Mouse (Mus musculus) neural tube, embryonic 13.5 days (tissue): ENCODE data around the gene Vmn1r17. TPM values are rescaled to one million over a fixed set of nuclear protein-coding genes. Genes with fewer than 3 reads are reported as not detected.
"Not testable (repeated sequence)": the region's sequence is repeated elsewhere in the genome, so short reads cannot be mapped to it uniquely, and the experiment has no call there.

Experiments used
- ATAC-seq: fragments of 200-750 bp; cut with Nextera tagmentation; 2 replicates; pipeline ENCODE4 v1.8.0; 2017; ENCODE audit warnings: low read depth, mild to moderate bottlenecking, moderate TSS enrichment, moderate library complexity
- H3K27ac ChIP-seq: fragments of 300-500 bp; sonication (generic); replicated peaks from 2 replicates; pipeline ENCODE4 v1.5.1; 2015; ENCODE audit warnings: moderate library complexity, mild to moderate bottlenecking, inconsistent platforms
- H3K27me3 ChIP-seq: fragments of 300-500 bp; sonication (generic); 2 replicates; pipeline ENCODE4 v1.6.1; 2015; ENCODE audit warnings: mild to moderate bottlenecking, inconsistent platforms
- H3K36me3 ChIP-seq: fragments of 300-500 bp; sonication (generic); 2 replicates; pipeline ENCODE4 v1.6.1; 2015; ENCODE audit warnings: mild to moderate bottlenecking, inconsistent platforms
- H3K4me1 ChIP-seq: fragments of 300-500 bp; sonication (generic); replicated peaks from 2 replicates; pipeline ENCODE4 v1.6.1; 2015; ENCODE audit warnings: inconsistent platforms
- H3K4me2 ChIP-seq: fragments of 300-500 bp; sonication (generic); 2 replicates; pipeline ENCODE4 v1.6.1; 2015; ENCODE audit warnings: inconsistent platforms, mild to moderate bottlenecking, moderate library complexity
- H3K4me3 ChIP-seq: fragments of 300-500 bp; sonication (generic); 2 replicates; pipeline ENCODE4 v1.5.1; 2015; ENCODE audit warnings: mild to moderate bottlenecking, inconsistent platforms
- H3K9ac ChIP-seq: fragments of 300-500 bp; sonication (generic); 2 replicates; pipeline ENCODE4 v1.6.1; 2015; ENCODE audit warnings: moderate library complexity, mild to moderate bottlenecking, inconsistent platforms
- H3K9me3 ChIP-seq: fragments of 300-500 bp; sonication (generic); 2 replicates; pipeline ENCODE4 v1.6.1; 2016; ENCODE audit warnings: inconsistent platforms
- WGBS: fragments of 180-500 bp; shearing (Covaris S2); methylation state at CpG from one replicate; pipeline ENCODE4 v1.1.7; 2015; 5-methylcytosine and 5-hydroxymethylcytosine counted together
- polyA plus RNA-seq: library from polyadenylated mRNA; unstranded; fragments of >200 nt; fragmentation: Nextera tagmentation; extraction: Ambion mirVana; gene quantifications from 2 replicates; pipeline ENCODE4 v1.2.1, GENCODE M21; 2015

The Vmn1r17 gene
- not detected in 2 replicates for polyA plus RNA-seq

DNA sequence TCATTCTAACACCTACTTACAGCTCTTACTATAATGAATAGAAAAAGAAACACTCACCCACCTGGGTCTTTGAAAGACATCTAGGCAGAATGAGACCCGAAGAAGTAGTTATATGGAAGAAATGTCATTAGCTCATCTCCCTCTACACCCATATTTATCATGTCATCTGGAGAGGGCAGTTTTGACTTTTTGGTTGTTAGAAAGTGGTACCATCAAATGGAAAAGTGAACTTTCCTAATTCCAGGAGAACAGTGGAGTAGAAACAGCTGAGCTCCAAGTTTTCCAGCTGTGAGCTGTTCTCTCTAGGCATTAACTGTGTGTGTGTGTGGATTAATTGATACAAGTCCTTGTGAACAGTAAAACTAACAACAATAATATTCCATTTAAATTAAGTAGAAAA lies at the start of gene Vmn1r17:
Vmn1r17 (minus strand) TSS at position 101 of the 400 bp plus-strand sequence.
- Histone ChIP-seq H3K9ac (no peak within 1 kb of the TSS), H3K4me2 (no peak within 1 kb of the TSS), H3K36me3 (no peaks in the 10 kb centered on the region), H3K27me3 (no peaks in the 10 kb centered on the region), H3K27ac (no peak within 1 kb of the TSS), H3K4me3 (no peak within 1 kb of the TSS), H3K4me1 (no peaks in the 10 kb centered on the region), H3K9me3 (no peaks in the 10 kb centered on the region)
- 91% methylated on average over 1 of the region's 1 CpGs for WGBS
- ATAC-seq = no peak

DNA sequence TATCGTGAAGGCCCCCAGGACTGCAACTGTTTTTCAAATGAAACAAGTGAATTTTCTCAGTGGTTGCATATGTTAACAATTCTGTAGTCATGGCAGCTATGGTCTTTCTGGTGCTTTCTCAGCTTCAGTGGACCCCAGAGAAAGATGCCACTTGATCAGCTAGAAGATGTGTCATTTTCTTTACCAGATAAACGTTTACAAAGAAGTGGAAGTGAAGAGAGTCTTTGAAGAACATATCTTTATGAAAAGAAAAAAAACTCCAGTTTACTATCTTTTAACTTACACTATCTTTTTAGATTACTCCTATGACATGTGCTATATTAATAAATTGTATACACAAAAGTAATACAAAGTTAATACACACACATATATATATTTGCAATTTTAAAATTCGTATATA lies 40.0 kb upstream of the Vmn1r17 start, which contains the start of gene Vmn1r19:
Vmn1r19 (plus strand) TSS at position 301 of the 400 bp plus-strand sequence.
- H3K4me1 ChIP-seq, H3K27me3 ChIP-seq, H3K9me3 ChIP-seq, H3K36me3 ChIP-seq, ATAC-seq, H3K4me2 ChIP-seq, H3K4me3 ChIP-seq, H3K27ac ChIP-seq, H3K9ac ChIP-seq: not testable (repeated sequence)
- 73% methylated on average over 3 of the region's 3 CpGs for WGBS

DNA sequence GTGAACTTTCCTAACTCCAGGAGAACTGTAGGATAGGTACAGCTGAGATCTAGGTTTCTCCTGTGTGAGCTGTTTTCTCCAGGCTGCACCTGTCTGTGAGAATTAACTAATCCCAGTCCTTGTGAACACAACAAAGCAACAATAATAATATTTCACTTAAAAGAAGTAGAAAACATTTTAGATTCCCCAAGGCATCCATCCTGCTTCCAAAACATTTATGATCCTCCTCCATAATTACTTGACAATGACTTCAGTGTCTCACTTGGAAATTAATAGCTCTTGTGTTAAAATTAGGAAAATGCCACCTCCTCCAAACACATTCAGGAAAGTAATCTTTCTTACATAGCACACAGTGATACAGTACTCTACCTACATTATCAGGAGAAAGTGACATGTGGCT lies 32.2 kb upstream of the Vmn1r17 start, which contains the start of gene Vmn1r18:
Vmn1r18 (minus strand) TSS at position 101 of the 400 bp plus-strand sequence.
- Histone ChIP-seq H3K27ac (no peak within 1 kb of the TSS), H3K4me2 (no peak within 1 kb of the TSS), H3K36me3 (no peaks in the 10 kb centered on the region), H3K4me3 (no peak within 1 kb of the TSS), H3K27me3 (no peaks in the 10 kb centered on the region), H3K4me1 (no peaks in the 10 kb centered on the region), H3K9me3 (no peaks in the 10 kb centered on the region), H3K9ac (no peak within 1 kb of the TSS)
- ATAC-seq = no peak

DNA sequence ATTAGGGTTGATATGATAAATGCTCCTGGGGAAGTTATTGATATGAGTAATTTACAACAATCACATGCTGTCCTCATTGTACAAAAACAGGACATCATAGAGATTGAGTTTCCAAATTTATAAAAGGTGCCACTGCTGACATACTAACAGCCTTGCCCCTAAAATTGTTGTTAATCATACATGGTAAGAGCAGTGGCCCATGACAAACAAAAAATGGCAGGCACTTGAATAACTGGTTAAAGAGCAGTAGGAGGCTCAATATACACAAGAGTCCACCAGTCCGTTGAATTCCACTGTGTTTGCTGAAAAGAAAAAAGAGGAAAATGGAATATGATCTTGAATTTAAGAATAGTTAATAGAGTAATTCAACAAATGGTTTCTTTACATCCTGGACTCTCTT lies 4.0 kb upstream of the Vmn1r17 start:
- H3K36me3 ChIP-seq = no peaks in the 10 kb centered on the region
- no peak overlapping the region for H3K4me2 ChIP-seq
- no peak overlapping the region for H3K9ac ChIP-seq
- no peaks in the 10 kb centered on the region for H3K27me3 ChIP-seq
- ATAC-seq = no peak
- H3K9me3 ChIP-seq = no peaks in the 10 kb centered on the region
- 92% methylated on average over 1 of the region's 1 CpGs for WGBS
- no peak overlapping the region for H3K4me3 ChIP-seq
- no peak overlapping the region for H3K27ac ChIP-seq
- H3K4me1 ChIP-seq = no peaks in the 10 kb centered on the region

DNA sequence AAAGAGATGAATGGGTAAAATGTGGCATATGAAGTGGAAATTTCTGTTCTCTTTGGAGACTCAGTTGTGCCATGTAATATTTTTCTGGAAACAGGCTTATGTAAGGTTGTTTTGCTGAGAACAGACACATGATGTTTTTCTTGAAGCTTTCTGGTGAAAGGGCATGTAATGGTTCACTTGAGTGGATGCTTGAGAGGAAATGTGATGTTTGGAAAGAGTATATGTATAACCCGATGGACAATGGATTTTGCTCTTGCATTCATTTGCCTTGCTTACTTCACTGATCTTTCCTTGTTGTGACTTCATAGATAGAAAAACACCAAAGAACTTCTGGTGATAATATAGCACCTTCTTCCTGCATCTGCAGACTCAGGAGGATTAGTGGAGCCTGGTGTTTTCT lies 2.3 kb upstream of the Vmn1r17 start:
- 90% methylated on average over 1 of the region's 1 CpGs for WGBS
- not testable (repeated sequence) for H3K4me1 ChIP-seq, H3K36me3 ChIP-seq, H3K4me2 ChIP-seq, H3K9ac ChIP-seq, H3K4me3 ChIP-seq, H3K9me3 ChIP-seq, H3K27ac ChIP-seq, ATAC-seq, H3K27me3 ChIP-seq

DNA sequence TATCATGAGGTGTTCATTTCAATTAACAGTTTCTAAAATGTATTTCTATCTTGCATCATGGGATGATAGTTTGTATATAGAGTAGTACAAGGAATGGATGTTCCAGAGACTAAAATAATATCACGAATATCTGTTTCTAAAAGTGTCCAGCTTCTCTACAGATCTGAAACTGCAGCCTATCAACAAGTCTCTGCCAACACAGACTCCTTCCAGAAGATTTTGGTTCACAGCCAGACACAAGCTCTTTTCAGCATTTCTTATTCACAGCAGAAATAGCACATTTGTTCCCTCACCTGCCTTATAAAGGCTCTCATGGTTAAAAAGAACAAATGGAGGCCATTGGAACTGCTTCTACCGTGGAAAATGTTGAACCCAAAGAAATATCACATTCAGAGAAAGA lies 6.7 kb downstream of the Vmn1r17 start:
- no peaks in the 10 kb centered on the region for H3K9me3 ChIP-seq
- H3K4me3 ChIP-seq = no peak overlapping the region
- 79% methylated on average over 2 of the region's 2 CpGs for WGBS
- no peaks in the 10 kb centered on the region for H3K27me3 ChIP-seq
- no peak for ATAC-seq
- H3K36me3 ChIP-seq = no peaks in the 10 kb centered on the region
- no peak overlapping the region for H3K4me2 ChIP-seq
- no peaks in the 10 kb centered on the region for H3K4me1 ChIP-seq
- no peak overlapping the region for H3K27ac ChIP-seq
- H3K9ac ChIP-seq = no peak overlapping the region

DNA sequence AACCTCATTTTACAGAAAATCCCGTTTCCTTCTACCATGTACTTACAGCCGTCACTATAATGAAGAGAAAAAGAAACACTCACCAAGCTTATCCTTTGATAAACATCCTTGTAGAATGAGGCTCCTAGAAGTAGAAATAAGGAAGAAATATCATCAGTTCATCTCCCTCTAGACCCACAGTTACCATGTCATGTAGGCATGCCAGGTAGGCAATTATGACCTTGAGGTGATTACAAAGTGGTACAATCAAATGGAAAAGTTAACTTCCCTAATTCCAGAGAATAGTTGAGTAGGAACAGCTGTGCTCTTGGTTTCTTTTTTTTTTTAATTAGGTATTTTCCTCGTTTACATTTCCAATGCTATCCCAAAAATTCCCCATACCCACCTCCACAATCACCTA lies 34.1 kb downstream of the Vmn1r17 start, which contains the start of gene Vmn1r16:
Vmn1r16 (minus strand) TSS at position 101 of the 400 bp plus-strand sequence.
- Histone ChIP-seq H3K27me3 (no peaks in the 10 kb centered on the region), H3K4me2 (no peak within 1 kb of the TSS), H3K9ac (no peak within 1 kb of the TSS), H3K4me3 (no peak within 1 kb of the TSS), H3K27ac (no peak within 1 kb of the TSS), H3K4me1 (no peaks in the 10 kb centered on the region), H3K36me3 (no peaks in the 10 kb centered on the region), H3K9me3 (no peaks in the 10 kb centered on the region)
- 80% methylated on average over 3 of the region's 3 CpGs for WGBS
- no peak for ATAC-seq

DNA sequence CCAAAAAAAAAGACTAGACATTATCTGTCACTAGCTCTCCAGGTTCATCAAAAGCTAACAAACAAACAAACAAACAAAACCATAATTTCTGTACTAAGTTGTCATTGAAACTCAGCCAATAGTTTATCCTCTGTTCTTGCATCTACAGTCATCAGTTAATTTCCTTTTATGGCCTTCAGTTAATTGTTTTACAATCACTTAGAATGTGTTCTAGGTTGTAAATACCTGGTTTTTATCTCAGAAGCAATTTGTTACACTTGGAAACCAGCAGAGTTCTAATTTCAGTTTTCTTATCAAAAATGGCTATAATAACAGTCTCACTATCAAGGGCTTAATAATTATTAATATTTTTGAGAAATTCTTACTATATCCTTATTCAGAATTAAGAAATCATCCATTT lies 37.4 kb downstream of the Vmn1r17 start:
- no peaks in the 10 kb centered on the region for H3K9me3 ChIP-seq
- H3K27me3 ChIP-seq = no peaks in the 10 kb centered on the region
- H3K4me1 ChIP-seq = no peaks in the 10 kb centered on the region
- H3K4me2 ChIP-seq = no peak overlapping the region
- H3K9ac ChIP-seq = no peak overlapping the region
- no peaks in the 10 kb centered on the region for H3K36me3 ChIP-seq
- no peak for ATAC-seq
- H3K4me3 ChIP-seq = no peak overlapping the region
- no peak overlapping the region for H3K27ac ChIP-seq

Other genes starting within 250 kb of the Vmn1r17 start
- gene Vmn1r11, start 230.3 kb downstream of the Vmn1r17 start, polyA plus RNA-seq = not detected in 2 replicates
- gene Vmn1r12, start 206.8 kb downstream of the Vmn1r17 start, polyA plus RNA-seq = not detected in 2 replicates
- gene Vmn1r13, start 160.4 kb downstream of the Vmn1r17 start, polyA plus RNA-seq = not detected in 2 replicates
- gene Vmn1r14, start 132.0 kb downstream of the Vmn1r17 start, polyA plus RNA-seq = not detected in 2 replicates
- not detected in 2 replicates for gene Vmn1r15, start 105.8 kb downstream of the Vmn1r17 start, polyA plus RNA-seq
- gene Vmn1r16, start 34.2 kb downstream of the Vmn1r17 start, polyA plus RNA-seq = not detected in 2 replicates
- not detected in 2 replicates for gene Vmn1r18, start 32.1 kb upstream of the Vmn1r17 start, polyA plus RNA-seq
- not detected in 2 replicates for gene Vmn1r19, start 40.1 kb upstream of the Vmn1r17 start, polyA plus RNA-seq
- gene Vmn1r20, start 65.2 kb upstream of the Vmn1r17 start, polyA plus RNA-seq = not detected in 2 replicates
- 6.6 and 7.2 TPM in 2 replicates for gene Ppm1k, start 171.7 kb upstream of the Vmn1r17 start, polyA plus RNA-seq
- gene Herc6, start 217.3 kb upstream of the Vmn1r17 start, polyA plus RNA-seq = 0.96 and 1.4 TPM in 2 replicates